Mouse (Mus musculus): ENCODE data around the gene Urad. TPM values are rescaled to one million over a fixed set of nuclear protein-coding genes. Genes with fewer than 3 reads are reported as not detected.

The Urad gene
- total RNA-seq, 2 experiments from 2014 or later: not detected

GRCm38 (mm10) chr5:147327636-147328035, 5.4 kb upstream of the Urad start:
- DNase-seq (ENCODE audit: low spot score in 2 of 2): no peak

DNA sequence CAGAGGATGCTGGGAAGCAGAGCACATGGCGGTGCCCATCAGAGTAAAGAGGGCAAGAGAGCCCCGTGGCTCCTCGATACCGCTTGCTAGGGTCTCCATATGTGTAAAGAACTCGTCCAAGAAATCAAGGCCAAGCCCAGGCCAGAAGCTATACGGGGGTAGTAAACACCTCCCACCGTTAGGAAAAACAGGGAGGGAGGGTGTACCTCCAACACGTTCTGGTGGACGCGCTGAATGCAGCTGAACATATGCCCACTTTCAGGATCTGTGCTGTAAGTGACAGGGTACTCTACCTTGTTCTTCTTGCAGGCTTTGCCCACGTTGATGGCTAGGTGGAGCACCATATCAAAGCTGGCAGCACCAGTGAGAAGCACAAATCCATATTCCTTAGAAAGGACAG, 3.7 kb upstream of the Urad start:
- DNase-seq (ENCODE audit: low spot score in 2 of 2): no peak

DNA sequence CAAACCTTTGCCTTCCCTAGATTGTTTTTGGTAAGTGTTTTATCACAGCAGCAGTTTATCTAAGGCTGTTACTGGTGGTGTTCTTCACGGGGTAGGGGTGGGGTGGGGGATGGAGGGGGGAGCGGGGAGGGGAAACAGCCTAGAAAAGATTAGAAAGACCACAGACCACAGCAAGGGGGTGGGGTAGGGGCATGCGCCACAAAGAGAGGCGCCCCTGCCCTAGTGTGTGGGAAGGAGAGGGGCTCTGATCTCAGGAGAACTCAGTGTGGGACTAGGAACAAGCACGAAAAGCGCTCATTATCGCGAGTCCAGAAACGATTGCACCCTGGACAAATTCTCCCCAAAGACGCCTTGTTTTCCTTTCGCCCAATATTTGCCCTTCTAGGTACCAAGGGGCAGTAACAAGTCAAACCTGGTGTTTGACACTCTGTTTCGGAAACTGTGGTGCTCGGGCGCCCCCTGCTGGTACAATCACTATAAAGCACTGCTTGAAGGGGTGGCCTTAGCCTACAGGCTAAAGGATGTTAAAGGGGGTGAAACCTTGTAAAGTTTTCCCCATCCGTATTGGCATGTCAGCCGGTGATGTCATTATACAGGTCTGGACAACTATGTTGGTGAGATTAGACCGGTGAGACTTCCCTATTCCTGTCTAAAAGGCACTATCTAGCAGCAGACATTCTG, 1.1 kb upstream of the Urad start:
- DNase-seq (ENCODE audit: low spot score in 2 of 2): peak; percentile 58 to 78

- no peak for DNase-seq (ENCODE audit: low spot score in 2 of 2)
These were observed 2.6 kb downstream of the Urad start for GRCm38 (mm10) chr5:147319653-147320052.

GRCm38 (mm10) chr5:147317991-147318390, 4.2 kb downstream of the Urad start:
- no peak for DNase-seq (ENCODE audit: low spot score in 2 of 2)

DNA sequence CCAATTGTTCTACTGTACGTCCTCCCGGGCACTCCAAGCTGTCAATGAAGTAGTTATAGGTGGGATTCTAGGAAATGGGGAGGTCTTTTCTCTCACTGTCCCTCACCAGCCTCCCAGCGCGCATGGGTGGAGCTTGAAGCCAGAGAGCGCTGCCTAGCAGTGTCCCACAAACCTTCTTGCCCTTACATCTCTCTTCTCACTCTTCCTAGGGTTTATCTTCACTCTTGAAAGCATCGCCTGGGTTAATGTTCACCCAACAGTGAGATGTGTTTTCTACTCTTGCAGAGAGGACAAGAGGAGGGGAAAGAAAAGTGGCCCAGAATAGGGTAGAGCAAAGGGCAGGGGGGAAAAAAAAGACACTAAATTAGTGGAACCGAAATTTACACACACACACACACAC, 4.9 kb downstream of the Urad start:
- DNase-seq (ENCODE audit: low spot score in 2 of 2): no peak

DNA sequence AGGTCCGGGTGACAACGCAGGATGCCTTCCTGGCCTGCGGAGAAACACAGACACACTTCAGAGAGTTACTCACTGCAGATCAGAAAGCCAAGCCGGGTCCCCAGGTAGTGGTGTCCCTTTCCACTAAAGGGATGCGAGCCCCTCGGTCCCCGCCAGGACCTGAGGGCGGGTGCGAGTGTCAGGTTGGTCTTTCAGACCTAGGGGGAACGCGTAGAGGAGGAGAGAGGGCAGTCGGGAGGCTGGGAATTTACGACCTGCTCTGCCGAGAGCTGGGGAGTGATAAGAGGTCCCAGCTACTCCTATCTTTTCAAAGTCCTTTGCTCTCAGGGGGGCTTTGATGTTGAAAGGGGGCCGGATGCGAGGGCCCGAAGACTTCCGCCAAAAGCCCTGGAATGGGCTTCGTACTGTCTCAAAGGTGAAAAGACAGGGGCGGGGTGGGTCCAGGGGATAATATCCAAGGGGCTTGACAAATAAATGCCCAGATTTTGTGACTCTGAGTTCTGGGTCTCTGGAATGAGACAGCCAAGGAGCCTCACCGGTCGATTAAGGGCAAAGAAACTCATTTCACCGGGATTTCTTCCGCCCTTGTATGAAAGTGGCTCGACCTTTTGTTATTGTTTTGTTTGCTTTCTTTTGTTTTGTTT, 6.7 kb downstream of the Urad start:
- no peak for DNase-seq (ENCODE audit: low spot score in 2 of 2)

DNA sequence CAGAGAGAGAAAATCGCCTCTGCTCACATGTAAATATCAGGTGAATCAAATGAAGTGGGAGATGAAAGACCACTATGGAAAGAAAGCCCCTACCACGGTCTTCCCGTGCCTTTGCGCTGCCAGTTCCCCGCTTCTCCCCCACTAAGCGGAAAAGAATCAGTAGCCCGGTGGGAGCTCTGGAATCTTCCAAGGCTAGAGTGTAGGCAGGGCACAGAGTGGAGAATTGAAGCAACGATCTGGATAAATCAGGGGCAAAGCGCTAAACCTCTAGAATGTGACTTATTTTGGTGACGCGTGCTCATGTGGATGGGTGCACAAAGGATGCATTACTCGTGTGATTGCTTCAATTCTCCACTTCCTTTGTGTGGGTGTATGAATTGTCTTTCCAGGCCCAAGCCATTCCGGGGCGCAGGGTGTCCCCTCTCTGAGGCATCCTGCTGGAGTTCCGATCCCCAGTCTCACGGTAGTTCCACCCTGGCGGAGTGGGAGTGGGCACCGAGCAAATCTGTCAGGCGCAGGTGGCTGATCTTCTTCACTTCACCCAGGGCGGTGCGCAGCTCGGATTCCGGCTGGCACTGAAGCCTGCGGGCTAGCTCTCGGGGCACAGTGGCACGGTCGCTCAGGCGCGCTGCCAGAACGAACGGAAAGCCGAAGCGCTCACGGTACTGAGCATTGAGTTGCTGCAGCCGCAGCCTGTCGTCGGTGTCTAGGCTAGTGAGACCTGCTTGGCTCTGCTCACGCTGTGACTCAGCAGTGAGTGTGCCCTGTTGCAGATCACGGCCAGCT, 7.4 kb downstream of the Urad start:
- no peak for DNase-seq (ENCODE audit: low spot score in 2 of 2)

DNA sequence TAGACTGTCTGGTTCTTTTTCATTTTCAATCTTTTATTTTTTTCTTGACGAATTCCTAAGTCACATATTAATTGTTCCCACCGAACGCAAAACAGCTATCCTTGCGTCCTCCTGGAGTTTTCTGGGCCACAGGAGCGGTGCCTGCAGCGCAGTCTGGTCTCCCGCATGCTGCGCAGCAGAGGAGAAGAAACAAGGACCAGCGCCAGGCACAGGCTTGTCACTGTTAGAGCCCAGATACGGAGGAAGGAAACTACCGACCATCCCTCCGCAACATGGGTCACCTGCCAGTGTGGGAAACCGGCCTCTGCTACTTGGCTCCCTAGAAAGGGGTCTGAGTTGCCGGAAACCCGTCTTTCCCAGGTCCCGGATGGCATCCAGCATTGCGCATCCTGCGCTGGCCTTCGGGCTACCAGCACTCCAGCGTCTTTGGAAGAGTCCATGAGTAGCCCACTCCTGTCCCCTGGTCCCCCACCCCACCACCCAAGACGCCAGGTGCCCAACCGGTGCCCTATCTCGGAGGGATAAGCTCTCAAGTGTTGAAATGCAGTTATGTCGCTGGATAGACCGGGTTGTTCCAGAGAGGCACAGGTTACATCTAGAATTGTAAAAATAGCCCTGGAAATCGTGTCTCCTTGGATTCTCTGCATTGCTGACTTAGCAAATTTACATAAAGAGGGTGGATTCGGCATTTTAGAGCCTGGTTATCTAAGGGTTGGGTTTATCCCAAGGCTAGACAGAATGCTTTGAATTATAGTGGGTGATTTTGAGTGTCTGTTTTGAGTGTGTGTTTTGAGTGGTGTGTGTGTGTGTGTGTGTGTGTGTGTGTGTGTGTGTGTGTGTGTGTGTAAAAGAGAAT, 9.2 kb downstream of the Urad start:
- DNase-seq (ENCODE audit: low spot score in 2 of 2): no peak

GRCm38 (mm10) chr5:147309786-147310185, 12.5 kb downstream of the Urad start:
- no peak for DNase-seq (ENCODE audit: low spot score in 2 of 2)

GRCm38 (mm10) chr5:147308451-147308850, 13.8 kb downstream of the Urad start:
- DNase-seq (ENCODE audit: low spot score in 2 of 2): no peak

GRCm38 (mm10) chr5:147307398-147307785, 14.8 kb downstream of the Urad start:
- DNase-seq (ENCODE audit: low spot score in 2 of 2): no peak

- DNase-seq (ENCODE audit: low spot score in 2 of 2): no peak
These were observed 15.4 kb downstream of the Urad start, which contains the start of gene Cdx2 for GRCm38 (mm10) chr5:147306638-147307397. Gene Cdx2 (minus strand): TSS chr5:147307270.

DNA sequence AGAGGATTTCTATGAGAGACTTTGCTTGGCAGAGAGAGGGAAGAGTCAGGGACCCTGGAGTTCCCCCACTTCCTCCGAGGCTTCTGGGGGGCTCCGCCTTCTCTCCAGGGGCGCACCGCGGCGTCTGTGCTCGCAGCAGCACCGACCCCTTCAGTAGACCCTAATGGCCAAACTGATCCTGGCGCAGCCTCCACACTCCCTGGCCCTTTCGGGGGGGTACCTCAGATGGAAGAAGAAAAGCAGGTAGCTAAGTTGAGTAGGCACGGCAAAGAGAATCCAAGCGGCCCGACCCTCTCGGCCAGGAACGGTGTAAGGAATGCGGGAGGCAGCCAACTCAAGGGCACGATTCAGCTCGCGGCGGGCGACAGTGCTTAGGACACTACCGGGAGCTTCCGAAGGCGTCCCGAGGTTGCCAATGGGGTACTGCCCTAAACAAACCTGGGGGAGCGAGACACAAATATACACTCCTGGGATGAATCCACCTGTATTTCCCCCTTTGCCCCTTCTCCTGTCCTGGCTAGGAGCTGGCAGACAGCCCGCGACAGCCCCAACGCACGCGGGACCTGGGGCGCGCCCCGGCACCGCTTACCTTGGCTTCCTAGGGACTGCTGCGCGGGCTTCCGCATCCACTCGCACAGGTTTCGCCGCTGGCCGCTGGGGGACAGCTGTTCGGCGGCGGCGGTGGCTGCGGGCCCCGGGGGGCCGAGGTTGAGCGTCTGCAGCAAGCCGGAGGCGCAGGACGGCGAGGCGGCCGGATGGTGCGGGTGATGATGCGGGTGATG, 16.2 kb downstream of the Urad start:
- no peak for DNase-seq (ENCODE audit: low spot score in 2 of 2)

- DNase-seq (ENCODE audit: low spot score in 2 of 2): no peak
These were observed 17.1 kb downstream of the Urad start for GRCm38 (mm10) chr5:147305166-147305565.

GRCm38 (mm10) chr5:147304276-147305155, 17.7 kb downstream of the Urad start:
- no peak for DNase-seq (ENCODE audit: low spot score in 2 of 2)

DNA sequence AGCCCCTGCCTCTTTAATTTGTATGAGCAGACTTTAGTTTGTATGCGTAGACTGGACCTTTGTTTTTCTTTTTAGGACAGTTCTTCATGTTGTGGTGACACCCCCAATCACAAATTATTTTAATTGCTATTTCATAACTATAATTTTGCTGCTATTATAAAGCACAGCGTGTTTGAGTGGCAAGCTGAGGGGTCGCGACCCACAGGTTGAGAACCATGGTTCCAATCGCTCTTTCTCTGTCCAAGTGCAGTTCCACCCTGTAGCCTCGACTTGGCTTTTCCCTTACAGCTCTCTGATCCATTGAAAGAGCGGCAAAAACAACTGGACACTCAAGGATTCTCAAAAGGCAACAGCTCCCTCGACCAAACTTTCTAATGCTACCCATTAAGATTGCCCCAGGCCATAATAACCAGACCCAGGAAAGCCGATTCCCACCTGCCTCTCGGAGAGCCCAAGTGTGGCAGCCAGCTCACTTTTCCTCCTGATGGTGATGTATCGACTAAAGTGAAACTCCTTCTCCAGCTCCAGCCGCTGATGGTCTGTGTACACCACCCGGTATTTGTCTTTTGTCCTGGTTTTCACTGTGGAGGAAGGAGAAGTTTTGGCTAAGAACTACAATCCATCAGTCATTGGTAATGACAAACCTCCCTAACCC, 19.4 kb downstream of the Urad start:
- DNase-seq (ENCODE audit: low spot score in 2 of 2): no peak

DNA sequence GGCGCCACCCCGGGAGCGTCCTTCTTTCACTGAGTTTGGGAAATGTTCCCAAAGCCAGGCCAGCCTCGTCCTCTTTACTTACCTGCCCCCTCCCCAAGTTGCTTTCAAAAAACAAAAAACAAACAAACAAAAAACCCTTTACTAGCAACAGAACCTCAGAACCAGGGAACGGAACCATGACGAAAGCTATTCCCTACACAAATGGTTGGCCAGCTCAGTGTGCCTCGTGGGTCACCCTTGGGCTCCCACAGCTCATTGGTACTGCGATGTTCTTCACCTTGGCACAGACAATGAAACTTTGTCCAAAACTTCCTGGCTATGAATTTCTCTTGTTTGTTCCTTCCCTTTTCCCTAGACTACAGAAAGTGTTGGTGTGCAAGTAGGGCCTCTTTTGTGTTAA, 20.1 kb downstream of the Urad start:
- no peak for DNase-seq (ENCODE audit: low spot score in 2 of 2)

Data from left cerebral cortex, adult 18-20 months (tissue).